Mouse (Mus musculus) intestine, postnatal 0 days (tissue): ENCODE measurements around the gene Kcnb1. TPM values are rescaled to one million over a fixed set of nuclear protein-coding genes. Genes with fewer than 3 reads are reported as not detected.

Experiments
- ATAC-seq: fragments of 200-750 bp; cut with Nextera tagmentation; 2 replicates; pipeline ENCODE4 v1.8.0; 2017; ENCODE audit warnings: mild to moderate bottlenecking, moderate TSS enrichment, moderate library complexity
- H3K27ac ChIP-seq: fragments of 300-500 bp; sonication (generic); 2 replicates; pipeline ENCODE4 v1.5.1; 2014; ENCODE audit warnings: mild to moderate bottlenecking, low read depth, low read length, moderate library complexity
- H3K27me3 ChIP-seq: fragments of 300-500 bp; sonication (generic); replicated peaks from 2 replicates; pipeline ENCODE4 v1.6.1; 2014; ENCODE audit warnings: low read length, mixed read lengths; ENCODE audit not compliant: control insufficient read depth, insufficient read depth
- H3K36me3 ChIP-seq: fragments of 300-500 bp; sonication (generic); 2 replicates; pipeline ENCODE4 v1.6.1; 2014; ENCODE audit warnings: mild to moderate bottlenecking, moderate library complexity; ENCODE audit not compliant: control insufficient read depth, insufficient read depth
- H3K4me1 ChIP-seq: fragments of 300-500 bp; sonication (generic); replicated peaks from 2 replicates; pipeline ENCODE4 v1.6.1; 2014; ENCODE audit warnings: antibody characterized with exemption, low read length, mixed read lengths; ENCODE audit not compliant: control insufficient read depth, insufficient read depth
- H3K4me2 ChIP-seq: fragments of 300-500 bp; sonication (generic); replicated peaks from 2 replicates; pipeline ENCODE4 v1.6.1; 2014; ENCODE audit warnings: low read depth, mild to moderate bottlenecking, moderate library complexity
- H3K4me3 ChIP-seq: fragments of 300-500 bp; sonication (generic); 2 replicates; pipeline ENCODE4 v1.5.1; 2014; ENCODE audit warnings: low read depth, low read length
- H3K9ac ChIP-seq: fragments of 300-500 bp; sonication (generic); 2 replicates; pipeline ENCODE4 v1.6.1; 2014; ENCODE audit warnings: mild to moderate bottlenecking, low read depth, low read length
- H3K9me3 ChIP-seq: fragments of 300-500 bp; sonication (generic); 2 replicates; pipeline ENCODE4 v1.6.1; 2016; ENCODE audit warnings: mixed run types; ENCODE audit not compliant: control insufficient read depth
- CTCF ChIP-seq: sonication (generic); IDR thresholded peaks from 2 replicates; pipeline ENCODE4 v1.5.1; 2016; ENCODE audit warnings: low read depth, mild to moderate bottlenecking, control low read depth, antibody characterized with exemption, moderate library complexity
- WGBS: fragments of 180-500 bp; shearing (Covaris S2); extraction: QIAGEN DNeasy Blood & Tissue Kit; methylation state at CpG from one replicate; pipeline ENCODE4 v1.1.7; 2014; 5-methylcytosine and 5-hydroxymethylcytosine counted together
- polyA plus RNA-seq: library from polyadenylated mRNA; unstranded; fragments of >200 nt; fragmentation: Nextera tagmentation; extraction: Ambion mirVana; gene quantifications from 2 replicates; pipeline ENCODE4 v1.2.1, GENCODE M21; 2015

Gene Kcnb1
- polyA plus RNA-seq, 1 experiment from 2014 or later: 1.1 TPM

DNA sequence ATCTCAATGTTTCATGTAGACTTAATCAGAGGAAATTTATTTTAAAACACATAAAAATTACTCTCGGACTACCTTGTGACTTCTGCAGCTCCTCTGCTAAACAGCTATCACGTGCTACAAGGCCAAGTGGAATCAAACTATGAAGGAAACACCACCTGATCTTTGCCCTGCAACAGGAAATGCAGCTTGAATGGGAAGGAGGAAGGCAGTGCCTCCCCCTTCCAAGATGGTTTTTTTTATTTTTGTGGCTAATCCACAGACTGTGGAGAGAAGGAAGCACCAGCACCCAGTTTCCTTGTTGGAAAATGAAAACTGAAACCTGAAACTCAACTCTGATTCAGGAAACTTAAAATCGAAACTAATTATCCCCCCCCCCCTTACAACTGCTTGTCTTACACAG lies 131.8 kb downstream of the Kcnb1 start:
- no peak overlapping the region for H3K9ac ChIP-seq
- no peaks in the 10 kb centered on the region for H3K9me3 ChIP-seq
- H3K27me3 ChIP-seq: no peaks in the 10 kb centered on the region
- no peak for TF ChIP-seq CTCF
- 0 out of 2 replicates have a peak, but pooled peaks cover 2% of the 10 kb centered on the region for H3K4me1 ChIP-seq
- H3K36me3 ChIP-seq: peaks cover 33% of the 10 kb centered on the region
- H3K27ac ChIP-seq: peak overlapping the region; percentile 74
- WGBS: 22% methylated on average over 3 of the region's 3 CpGs
- peak overlapping the region; percentile 81 for H3K4me2 ChIP-seq
- peak; percentile 9; the same call in 1 of the 2 replicates for ATAC-seq
- peak overlapping the region; percentile 30; the same call in 1 of the 2 replicates for H3K4me3 ChIP-seq

- Histone ChIP-seq H3K4me1 (0 out of 2 replicates have a peak, but pooled peaks cover 2% of the 10 kb centered on the region), H3K27me3 (no peaks in the 10 kb centered on the region), H3K4me2 (no peak overlapping the region), H3K4me3 (no peak overlapping the region), H3K36me3 (peaks cover 41% of the 10 kb centered on the region), H3K27ac (no peak overlapping the region), H3K9ac (no peak overlapping the region), H3K9me3 (no peaks in the 10 kb centered on the region)
- TF ChIP-seq CTCF: no peak
- 79% methylated on average over 5 of the region's 5 CpGs for WGBS
- ATAC-seq: no peak
Observed at GRCm38 (mm10) chr2:167056942-167057323, 133.0 kb downstream of the Kcnb1 start.

DNA sequence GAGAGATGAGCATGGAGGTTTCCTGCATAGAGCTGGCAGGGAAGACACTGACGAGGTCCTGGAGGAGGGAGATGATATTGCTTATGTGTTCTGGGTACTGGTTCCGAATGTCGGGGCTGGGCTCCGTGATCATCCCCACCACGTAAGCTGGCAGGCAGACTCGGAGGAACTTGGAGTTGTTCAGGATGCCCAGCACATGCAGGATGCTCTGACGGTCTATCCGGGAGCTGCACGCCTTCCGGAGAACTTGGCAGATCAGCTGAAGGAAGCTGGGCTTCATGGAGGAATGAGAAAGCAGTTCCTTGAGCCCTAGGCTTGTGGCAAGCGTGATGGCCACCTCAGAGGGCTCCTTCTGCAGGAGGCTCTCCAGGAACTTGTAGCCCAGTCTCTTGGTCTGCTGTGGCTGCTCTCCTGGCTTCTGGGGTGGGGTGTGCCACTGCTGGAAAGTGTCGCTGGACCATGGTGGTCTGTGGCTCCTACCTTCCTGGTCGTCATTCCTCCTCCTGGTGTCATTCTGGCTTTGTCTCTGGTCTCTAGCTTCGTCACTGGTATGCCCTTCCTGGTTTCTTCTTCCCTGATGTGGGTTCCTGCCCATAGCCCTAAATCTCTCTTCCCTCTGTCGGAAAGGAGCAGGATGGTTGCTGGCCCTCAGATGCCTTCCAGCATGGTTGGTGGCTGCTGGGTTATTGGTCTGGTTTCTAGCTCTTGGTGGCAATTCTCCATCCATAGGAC lies 133.6 kb downstream of the Kcnb1 start:
- Histone ChIP-seq H3K9ac (no peak overlapping the region), H3K4me2 (no peak overlapping the region), H3K27ac (no peak overlapping the region), H3K27me3 (no peaks in the 10 kb centered on the region), H3K4me1 (0 out of 2 replicates have a peak, but pooled peaks cover 2% of the 10 kb centered on the region), H3K9me3 (no peaks in the 10 kb centered on the region), H3K36me3 (peaks cover 46% of the 10 kb centered on the region), H3K4me3 (no peak overlapping the region)
- no peak for TF ChIP-seq CTCF
- 96% methylated on average over 15 of the region's 15 CpGs for WGBS
- ATAC-seq: no peak

- H3K36me3 ChIP-seq: peaks cover 54% of the 10 kb centered on the region
- no peak for TF ChIP-seq CTCF
- H3K27me3 ChIP-seq: no peaks in the 10 kb centered on the region
- no peak overlapping the region for H3K27ac ChIP-seq
- no peak for ATAC-seq
- 68% methylated on average over 15 of the region's 15 CpGs for WGBS
- no peak overlapping the region for H3K9ac ChIP-seq
- 0 out of 2 replicates have a peak, but pooled peaks cover 2% of the 10 kb centered on the region for H3K4me1 ChIP-seq
- H3K9me3 ChIP-seq: no peaks in the 10 kb centered on the region
- H3K4me3 ChIP-seq: no peak overlapping the region
- no peak overlapping the region for H3K4me2 ChIP-seq
Observed at GRCm38 (mm10) chr2:167055386-167055785, 134.6 kb downstream of the Kcnb1 start.

DNA sequence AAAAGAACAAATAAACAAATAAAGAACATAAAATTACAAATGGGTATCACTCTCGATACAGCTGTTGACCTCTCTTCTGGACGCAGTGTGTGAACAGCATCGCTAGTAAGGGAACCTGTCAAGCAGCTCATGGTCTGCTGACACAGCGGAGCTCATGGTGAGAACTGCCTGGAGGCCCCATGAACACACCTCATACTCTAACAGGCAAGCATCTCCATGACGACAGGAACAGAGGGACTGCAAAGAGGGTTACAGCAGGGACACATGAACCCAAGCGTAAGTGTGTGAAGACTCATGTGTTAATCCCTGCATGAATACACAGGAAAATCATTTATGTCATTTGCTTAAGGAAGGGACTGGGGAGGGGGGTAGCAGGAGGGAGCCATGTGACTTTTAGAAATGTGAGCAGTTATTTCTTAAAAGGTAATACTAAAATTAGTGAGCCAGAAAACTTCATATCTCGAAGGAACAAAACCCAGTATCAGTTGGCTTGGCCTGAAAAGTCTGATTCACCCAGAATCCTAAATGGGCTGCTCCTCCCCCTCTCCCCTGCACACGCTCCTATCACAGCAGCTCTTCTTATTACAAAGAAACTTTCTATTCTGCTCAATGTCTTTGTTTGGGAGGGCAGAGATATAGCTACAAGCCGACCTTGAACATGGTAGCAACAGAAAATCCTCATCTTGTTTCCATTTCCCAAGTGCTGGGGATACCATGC lies 136.7 kb downstream of the Kcnb1 start:
- Histone ChIP-seq H3K27me3 (no peaks in the 10 kb centered on the region), H3K27ac (no peak overlapping the region), H3K9ac (no peak overlapping the region), H3K4me3 (no peak overlapping the region), H3K36me3 (peaks cover 75% of the 10 kb centered on the region), H3K9me3 (no peaks in the 10 kb centered on the region), H3K4me2 (no peak overlapping the region), H3K4me1 (no peaks in the 10 kb centered on the region)
- WGBS: 65% methylated on average over 9 of the region's 9 CpGs
- no peak for ATAC-seq
- TF ChIP-seq CTCF: no peak

DNA sequence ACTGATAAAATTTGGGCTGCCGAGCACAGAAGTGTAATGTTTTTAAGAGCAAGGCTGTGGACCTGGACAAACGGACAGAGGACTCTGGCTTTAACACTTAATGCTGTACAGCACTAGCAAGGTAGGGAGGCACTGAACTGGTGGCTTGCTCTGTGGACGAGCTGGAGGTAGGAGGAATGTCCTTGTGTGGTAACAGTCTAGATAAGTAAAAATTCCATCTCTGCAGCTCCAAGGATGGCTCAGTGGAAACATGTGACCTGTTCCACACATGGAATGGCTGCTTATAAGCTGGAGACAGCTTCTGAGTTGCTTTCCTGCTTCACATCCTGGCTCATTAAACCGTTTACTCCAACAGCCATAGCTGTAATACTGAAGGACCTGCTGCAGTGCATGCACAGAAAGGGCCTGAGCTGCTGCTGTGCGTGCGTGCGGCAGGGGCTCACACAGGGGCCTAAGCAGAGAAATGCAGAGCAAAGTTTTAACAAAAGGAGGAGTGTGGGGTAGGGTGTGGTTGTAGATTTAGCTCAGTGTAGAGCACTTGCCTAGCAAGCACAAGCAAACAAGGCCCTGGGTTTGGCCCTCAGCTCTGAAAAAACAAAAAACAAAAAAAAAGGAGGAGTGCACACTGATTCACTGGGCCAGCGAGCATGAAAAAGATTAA lies 141.1 kb downstream of the Kcnb1 start:
- no peak overlapping the region for H3K27ac ChIP-seq
- no peaks in the 10 kb centered on the region for H3K4me1 ChIP-seq
- 80% methylated on average over 8 of the region's 8 CpGs for WGBS
- H3K9ac ChIP-seq: no peak overlapping the region; the same call in 1 of the 2 replicates
- TF ChIP-seq CTCF: no peak
- peaks cover 81% of the 10 kb centered on the region for H3K36me3 ChIP-seq
- H3K4me3 ChIP-seq: no peak overlapping the region
- H3K4me2 ChIP-seq: no peak overlapping the region
- H3K27me3 ChIP-seq: no peaks in the 10 kb centered on the region
- no peak for ATAC-seq
- no peaks in the 10 kb centered on the region for H3K9me3 ChIP-seq
